Mouse (Mus musculus) layer of hippocampus, postnatal 10 days (tissue): ENCODE measurements at regions not wholly inside any gene's neighbourhood (a gene's known extent, or its start where the extent isn't known, plus 50 kb on each side); places are given as distances from the start of the nearest gene placed in this dataset.

ENCODE experiments used
- DNase-seq, 2 experiments: peaks; one replicate each; pipeline ENCODE4 v3.0.0; 2021; ENCODE audit warnings: low spot score in 2 of 2

- peak; percentile 88 to 92 for DNase-seq
These were observed 174.4 kb upstream of the Klf12 start for GRCm38 (mm10) chr14:100458727-100459447.

GRCm38 (mm10) chr14:100457870-100458726 is 173.6 kb upstream of the Klf12 start:
- DNase-seq, result peak; percentile 45 to 54

- no peak for DNase-seq
These were observed 161.7 kb upstream of the Klf12 start for GRCm38 (mm10) chr14:100446130-100446529.

GRCm38 (mm10) chr14:100444848-100445247 is 160.4 kb upstream of the Klf12 start:
- no peak for DNase-seq

GRCm38 (mm10) chr14:100444099-100444498 is 159.6 kb upstream of the Klf12 start:
- DNase-seq, result no peak

- DNase-seq, result no peak
These were observed 153.1 kb upstream of the Klf12 start for GRCm38 (mm10) chr14:100437552-100437951.

- no peak for DNase-seq
These were observed 145.2 kb upstream of the Klf12 start for GRCm38 (mm10) chr14:100429662-100430061.

GRCm38 (mm10) chr14:100426399-100426798 is 141.9 kb upstream of the Klf12 start:
- no peak for DNase-seq

DNA sequence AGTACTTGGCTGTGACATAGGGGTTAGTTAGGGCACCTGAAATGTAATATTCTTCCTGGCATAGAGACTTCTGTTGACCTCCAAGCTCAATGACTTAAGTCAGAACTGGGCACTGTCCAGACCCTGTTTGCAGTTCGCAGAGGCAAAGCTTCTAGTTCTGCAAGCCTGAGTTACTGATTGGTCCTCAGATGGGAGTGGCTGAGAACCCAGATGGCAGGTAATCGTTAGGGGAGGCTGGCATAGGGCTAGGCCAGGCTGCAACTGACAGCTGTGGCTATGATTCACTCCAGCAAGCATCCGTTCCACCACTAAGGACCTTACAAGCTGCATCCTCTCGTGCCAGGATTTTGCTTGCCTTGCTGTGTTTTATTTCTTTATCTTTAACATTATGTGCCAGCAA is 139.3 kb upstream of the Klf12 start:
- peak; percentile 18 to 24 for DNase-seq

DNA sequence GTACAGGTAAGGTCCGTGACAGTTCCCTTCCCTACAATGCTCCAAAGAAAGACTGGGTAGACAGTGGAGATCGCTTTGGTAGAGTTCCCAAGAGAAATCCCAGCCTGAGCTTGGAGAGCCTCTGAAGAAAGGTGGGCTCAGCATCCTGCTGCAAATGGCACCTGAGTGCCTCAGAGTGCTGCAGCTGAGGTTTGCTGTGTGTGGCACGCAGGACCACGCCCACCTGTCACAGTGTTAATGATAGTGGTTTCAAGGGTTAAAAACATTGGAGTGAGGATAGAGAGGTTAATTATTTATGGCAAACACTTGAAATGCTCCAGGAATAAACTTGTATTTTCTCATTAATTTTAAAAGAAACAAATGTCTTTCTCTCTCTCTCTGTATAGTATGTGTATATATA is 137.2 kb upstream of the Klf12 start:
- DNase-seq, result no peak

DNA sequence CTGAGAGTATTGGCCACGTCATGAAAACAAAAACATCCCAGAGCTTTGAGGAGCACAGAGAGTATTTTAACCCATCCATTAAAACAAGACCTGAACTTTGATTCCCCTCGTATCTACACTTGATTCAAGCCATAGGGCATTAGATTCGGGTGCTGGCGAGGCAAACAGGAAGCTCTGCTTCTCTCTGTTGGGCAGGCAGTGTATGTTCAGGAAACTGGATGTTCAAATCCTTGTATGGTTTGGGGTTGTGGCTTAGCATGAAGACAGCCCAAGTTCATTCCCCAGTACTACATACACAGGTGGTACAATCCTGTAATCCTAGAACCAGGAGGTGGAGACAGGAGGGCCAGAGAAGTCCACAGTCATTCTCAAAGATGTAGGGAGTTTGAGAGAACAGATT is 130.6 kb upstream of the Klf12 start:
- DNase-seq, result no peak

- no peak for DNase-seq
These were observed 127.7 kb upstream of the Klf12 start for GRCm38 (mm10) chr14:100412211-100412610.

- DNase-seq, result no peak
These were observed 112.7 kb upstream of the Klf12 start for GRCm38 (mm10) chr14:100397191-100397590.

- no peak for DNase-seq
These were observed 90.9 kb upstream of the Klf12 start for GRCm38 (mm10) chr14:100375218-100375983.

DNA sequence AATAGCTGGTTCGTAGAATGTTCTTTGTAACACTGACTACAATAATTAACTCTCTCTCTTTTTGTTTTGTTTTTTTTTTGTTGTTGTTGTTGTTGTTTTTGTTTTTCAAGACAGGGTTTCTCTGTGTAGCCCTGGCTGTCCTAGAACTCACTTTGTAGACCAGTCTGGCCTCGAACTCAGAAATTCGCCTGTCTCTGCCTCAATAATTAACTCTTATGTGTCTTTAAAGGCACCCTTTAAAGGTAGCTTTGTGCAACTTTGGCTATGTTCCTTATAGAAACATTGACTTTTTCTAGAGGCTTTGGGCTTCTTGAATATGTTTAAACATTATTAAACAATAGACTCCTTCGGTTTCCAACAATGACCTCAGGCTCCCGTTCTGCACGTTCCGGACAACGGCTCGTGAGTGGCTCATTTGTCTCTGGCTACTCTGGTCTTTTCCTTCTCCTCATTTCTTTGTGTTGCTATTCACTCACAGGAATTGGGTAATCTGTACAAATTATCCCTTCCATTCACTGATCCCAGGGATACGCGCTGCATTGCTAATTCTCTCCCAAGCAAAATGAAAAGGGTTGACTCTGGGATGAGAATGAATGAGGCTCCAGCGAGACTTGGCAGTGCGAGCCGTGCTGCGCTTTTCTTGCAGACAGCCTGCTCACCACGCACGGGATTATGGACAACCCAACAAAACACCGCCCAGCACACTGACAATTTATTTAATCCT is 90.2 kb upstream of the Klf12 start:
- peak; percentile 55 to 68 for DNase-seq

DNA sequence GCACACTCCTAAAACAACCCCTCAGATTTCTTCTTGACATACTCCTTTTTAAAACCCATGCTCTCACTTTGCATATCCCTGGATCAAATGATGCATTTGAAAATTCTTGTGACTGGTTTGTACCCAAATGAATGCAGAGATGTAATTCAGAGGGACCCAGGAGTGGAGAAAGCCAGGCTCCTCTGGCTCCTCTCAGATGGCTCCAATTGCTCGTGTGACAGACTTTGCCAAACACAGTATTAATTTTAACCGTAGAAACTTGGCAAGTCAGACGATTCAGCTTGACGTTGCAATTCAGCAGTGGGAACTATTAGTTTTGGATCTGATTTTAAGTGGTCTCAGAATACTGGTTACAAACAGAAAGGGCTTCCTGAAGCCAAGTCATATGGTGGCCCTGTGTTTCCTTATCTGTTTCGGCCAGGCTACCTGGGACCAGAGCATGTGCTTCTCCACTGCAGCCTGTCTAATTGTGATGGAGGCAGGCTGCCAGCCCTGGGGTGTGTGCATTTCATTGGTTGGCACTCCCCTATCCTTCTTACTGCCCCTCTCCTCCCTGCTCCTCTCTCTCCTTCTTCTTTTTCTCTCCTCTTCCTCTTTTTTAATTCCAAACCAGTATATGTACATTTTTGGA is 81.9 kb upstream of the Klf12 start:
- no peak for DNase-seq

- DNase-seq, result peak in 1 of 2 experiments; percentile 14
These were observed 78.3 kb upstream of the Klf12 start for GRCm38 (mm10) chr14:100362786-100363185.

GRCm38 (mm10) chr14:100361346-100362029 is 77.0 kb upstream of the Klf12 start:
- DNase-seq, result no peak

DNA sequence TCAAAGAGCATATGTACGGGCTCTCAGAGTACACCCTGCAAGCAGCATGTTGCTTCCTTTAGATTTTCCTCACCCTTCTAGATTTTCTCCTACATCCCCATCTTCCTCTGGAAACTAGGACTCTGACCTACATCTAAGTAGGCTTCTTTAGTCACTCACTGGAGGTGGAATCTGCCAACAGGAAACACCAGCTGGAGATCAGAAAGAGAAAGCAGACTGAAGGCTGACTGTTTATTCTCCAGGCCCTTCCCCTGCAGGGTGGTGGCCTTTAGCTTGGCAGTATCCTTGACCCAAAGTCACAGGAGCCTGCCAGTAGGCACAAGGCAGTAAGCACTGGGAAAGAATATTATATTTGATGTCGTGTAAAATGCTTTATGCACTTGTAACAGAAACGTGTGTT is 75.4 kb upstream of the Klf12 start:
- DNase-seq, result no peak

DNA sequence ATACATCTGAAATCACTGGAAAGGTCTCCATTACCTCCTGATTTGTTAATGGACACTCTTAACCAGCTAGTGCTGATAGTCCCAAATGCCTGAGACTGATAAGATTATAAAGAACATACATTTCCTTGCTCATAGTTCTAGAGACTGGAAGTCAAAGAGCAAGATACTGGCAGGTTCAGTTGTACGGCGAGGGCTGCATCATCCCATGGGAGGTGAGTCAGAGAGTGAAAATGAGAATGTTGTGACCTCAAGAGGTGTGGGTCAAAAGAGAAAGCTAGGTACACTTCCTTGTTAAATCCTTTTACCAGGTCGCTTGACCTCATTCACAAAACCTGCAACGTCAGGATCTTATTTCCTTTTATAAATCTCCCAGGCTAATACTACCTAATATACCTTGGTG is 72.7 kb upstream of the Klf12 start:
- DNase-seq, result no peak
